Mouse (Mus musculus) G1E (cell line): Measurements from ENCODE around the gene Slc25a47.

Experiments
- CTCF ChIP-seq: IDR thresholded peaks from 2 replicates; pipeline ENCODE4 v1.5.1; 2012; ENCODE audit warnings: low read depth, low read length, inconsistent platforms, mixed read lengths
- GATA1 ChIP-seq: IDR thresholded peaks from 2 replicates; pipeline ENCODE4 v1.6.1; 2012; ENCODE audit warnings: borderline replicate concordance, low read length, inconsistent platforms, mixed read lengths
- POLR2AphosphoS5 ChIP-seq: IDR thresholded peaks from 2 replicates; pipeline ENCODE4 v1.6.1; 2012; ENCODE audit warnings: low read depth, low read length, inconsistent platforms; ENCODE audit not compliant: insufficient replicate concordance

DNA sequence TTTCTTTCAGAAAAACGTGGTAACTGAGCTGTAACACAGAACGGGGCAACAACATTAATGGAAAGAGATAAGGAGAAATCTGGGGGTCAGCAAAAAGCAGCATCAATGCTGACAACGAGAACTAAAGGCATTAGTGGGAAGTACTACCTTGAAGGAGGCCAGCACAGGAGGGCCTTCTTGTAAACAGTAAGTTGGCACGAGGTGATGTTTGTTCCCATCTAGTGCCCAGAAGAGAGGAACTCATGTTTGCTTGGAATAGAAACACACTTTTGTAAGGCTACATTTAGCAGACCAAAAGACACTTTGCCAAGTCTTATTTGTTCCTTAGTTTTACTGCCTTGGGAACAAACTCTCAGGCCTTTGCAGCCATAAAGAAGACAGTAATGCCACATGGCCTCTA is 52.8 kb downstream of the Slc25a47 start:
- no peak for TF ChIP-seq CTCF
- TF ChIP-seq GATA1, result no peak
- TF ChIP-seq POLR2AphosphoS5, result no peak
